Mouse (Mus musculus) gastrocnemius, postnatal 25 days (tissue): ENCODE results near the gene Dyrk1a. TPM values are rescaled to one million over a fixed set of nuclear protein-coding genes. Genes with fewer than 3 reads are reported as not detected.

ENCODE experiments used
- DNase-seq: peaks from one replicate; pipeline ENCODE4 v3.0.0; 2022
- total RNA-seq, 2 experiments: library from RNA; stranded (reverse); gene quantifications; 1 replicate in 1 of 2; 2 replicates in 1 of 2; pipeline ENCODE4 v1.2.3; 2021

Dyrk1a gene
- total RNA-seq, 2 experiments from 2014 or later = 71.9 to 72.3 TPM

DNA sequence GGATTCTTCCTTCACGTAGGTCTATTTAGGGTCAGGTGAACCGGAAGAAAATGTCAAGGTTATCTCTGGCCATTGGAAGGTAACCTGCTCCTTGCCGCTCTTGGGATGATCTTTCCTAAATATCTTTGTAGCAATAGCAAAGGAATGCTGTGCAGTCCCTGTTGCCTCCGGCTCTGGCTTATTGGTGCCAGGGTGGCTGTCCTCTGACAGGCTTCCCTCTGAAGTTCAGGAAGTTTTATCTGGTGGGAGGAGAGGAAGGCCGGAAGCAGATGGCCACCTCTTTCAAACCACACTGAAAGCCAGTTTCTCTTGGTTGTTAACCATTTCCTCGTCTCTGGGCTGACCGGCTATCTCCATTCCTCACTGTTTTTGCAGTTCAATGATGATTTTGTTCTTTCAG is 10.5 kb upstream of the Dyrk1a start:
- no peak for DNase-seq

- no peak for DNase-seq
Measured at GRCm38 (mm10) chr16:94559782-94560181, 10.0 kb upstream of the Dyrk1a start.

DNA sequence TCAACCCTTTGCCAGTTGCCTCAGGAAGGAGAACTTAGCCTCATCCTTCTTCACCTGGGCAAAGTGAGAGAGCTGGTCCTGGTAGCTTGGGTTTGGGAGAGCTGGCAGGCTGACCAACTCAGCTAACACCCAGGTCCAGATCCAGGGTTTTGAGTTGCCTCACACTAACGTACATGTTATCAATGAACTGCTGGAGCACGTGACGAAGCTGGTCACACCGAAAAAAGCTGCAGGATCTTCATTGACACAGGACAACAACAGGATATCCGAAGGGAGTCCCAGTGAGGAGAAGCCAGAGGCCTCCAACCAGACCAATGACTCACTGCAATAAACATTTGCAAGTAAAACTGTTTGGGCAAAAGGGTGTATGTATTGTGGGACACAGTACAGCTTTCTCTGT is 9.2 kb upstream of the Dyrk1a start:
- DNase-seq = no peak

- DNase-seq = no peak
Measured at GRCm38 (mm10) chr16:94566124-94566523, 3.7 kb upstream of the Dyrk1a start.

- no peak for DNase-seq
Measured at GRCm38 (mm10) chr16:94566834-94567585, 2.8 kb upstream of the Dyrk1a start.

DNA sequence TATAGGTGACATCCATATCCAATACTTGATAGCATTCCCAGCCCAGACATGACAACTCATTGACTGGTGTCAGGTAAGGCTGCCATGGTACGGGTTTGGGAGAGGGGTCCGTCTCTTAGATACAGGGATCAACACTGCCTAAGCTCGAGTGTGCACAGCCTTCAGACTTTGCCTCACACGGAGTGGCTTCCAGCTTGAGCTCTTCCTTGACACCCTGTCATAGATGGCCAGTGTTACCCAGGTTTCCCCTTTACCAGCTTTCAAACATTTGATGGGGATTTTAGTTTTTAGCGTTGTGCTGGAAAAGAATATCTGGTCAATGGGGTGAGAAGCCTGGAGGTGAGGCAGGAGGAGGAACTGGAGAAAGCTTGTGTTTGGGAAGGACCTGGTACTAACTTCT is 2.1 kb upstream of the Dyrk1a start:
- DNase-seq = no peak

DNA sequence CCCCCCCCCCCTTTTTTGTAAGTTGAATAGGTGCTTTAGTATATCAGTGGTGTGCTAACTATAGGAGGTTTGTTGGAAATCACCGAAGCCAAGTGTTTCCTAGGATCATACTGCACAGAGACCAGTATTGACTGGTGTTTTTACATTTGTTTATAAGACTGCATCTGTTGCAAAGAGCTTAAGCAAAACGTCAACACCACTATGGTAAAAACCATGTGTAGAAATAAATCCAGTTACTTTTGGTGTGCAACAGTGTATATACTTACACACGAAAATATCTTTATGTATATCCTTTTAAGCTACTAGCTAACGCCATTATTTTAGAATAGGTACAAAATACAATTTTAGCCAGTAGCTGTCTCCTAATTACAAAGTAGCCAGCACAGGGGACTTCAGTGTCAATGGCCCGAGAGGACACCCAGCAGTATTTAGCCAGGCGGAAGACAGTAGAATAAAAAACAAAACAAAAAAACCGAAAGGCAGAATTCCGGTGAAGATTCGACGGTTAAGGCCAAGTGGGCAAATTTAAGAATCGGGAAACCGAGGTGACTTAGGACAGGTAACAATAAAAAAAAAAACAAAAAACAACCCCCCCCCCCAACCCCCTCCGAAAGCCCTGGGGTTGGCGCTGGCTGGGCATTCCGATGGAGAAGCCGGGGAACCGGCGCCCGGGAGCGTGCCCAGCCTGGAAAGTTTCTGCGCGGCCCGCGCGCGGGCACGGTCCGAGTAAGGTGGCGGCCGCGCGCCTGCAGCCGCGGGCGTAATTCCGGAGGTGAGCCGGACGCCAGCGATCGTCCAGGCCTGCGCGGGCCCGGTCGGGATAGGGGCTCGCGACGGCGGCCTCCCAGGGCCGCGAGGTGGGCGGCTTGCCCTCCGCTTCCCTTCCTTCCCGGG is 1.2 kb upstream of the Dyrk1a start:
- peak; percentile 86 for DNase-seq

DNA sequence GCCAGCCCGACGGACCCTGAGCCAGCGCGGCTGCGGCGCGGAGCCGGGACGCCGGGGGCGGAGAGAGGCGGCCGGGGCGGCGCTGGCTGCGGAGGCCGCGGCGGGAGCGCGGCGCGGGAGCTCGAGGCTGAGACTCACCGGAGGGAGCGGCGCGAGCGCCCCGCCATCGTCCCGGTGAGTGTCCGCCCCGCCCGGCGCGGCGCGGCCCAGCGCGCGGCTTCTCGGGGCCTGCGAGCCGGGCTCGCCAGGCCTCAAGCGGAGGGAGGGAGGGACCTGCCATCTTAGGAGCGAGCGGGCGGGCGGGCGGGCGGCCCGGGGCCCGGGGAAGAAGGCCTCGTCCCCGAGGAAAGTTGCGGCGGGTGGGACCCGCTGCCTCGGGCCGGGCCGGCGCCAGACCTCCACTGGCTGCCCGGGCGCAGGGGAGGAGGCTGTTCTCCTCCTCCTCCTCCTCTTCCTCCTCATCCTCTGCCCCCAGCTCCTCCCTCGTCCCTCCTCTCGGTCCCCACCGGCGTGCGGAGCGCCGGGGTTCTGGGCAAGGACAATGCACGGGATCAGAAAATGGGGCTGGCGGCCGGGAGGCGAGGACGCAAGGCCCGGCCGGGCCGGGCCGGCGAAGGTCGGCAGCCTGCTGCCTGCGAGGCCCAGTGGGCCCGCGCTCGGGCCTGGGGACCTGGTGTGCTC is 691 bp downstream of the Dyrk1a start:
- DNase-seq = peak; percentile 79

DNA sequence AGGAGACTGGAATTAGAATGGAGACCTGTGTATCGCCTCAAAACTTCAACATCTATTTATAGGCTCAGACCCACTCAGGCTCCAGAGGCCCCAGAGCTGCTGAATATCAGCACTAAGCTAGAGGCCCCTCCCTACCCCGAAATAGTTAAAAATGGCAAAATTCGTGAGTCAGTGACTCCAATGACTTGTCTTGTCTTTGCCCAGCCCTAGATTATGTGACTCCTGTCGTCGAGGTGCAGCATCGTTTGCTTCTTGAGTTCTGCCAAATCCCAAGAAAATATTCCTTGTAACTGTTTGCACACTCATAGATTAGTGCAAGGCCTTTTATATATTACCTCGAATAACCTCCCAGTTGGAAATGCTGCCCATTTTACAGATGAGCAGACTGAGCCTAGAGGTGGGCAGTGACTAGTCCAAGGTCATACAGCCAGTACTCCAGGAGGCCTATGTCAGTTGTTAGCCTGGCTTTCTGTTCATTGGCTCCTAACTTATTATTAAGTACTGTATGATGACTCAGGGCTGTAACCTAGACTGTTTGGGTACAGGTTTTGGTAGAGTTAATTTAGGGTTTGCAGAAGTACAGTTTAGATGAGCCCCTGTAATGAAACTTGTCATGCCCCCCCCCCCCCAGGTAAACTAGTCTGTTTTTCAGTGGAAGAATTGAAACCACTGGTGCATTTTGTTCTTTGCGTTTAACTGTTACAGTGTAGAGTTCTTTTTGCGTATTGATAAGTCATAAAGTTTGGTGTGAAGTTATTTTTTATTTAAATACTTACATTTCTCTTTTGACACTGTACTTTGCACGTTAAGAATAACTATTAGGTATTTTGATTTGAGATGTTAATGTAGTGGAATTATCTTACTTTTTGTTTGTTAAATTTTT is 1.5 kb downstream of the Dyrk1a start:
- no peak for DNase-seq

DNA sequence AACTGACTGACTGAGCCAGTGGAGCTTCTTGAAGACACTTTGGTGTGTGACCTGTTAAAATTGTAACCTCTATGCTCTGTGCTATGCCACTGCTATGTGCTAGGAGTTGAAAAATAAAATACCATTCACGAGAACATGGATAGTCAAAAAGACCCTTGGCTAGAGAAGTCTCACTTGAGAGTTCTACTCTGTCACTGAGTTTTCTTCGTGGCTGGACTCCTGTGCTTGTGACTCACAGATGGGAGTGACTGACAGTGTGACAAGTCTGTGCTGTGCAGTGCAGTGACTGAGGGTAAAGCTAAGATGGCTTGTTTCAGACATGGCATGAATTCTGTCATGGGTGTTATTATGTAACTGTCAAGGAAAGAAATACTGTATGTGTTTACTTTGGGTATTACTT is 2.6 kb downstream of the Dyrk1a start:
- DNase-seq = no peak

GRCm38 (mm10) chr16:94574025-94574717 is 4.4 kb downstream of the Dyrk1a start:
- no peak for DNase-seq

GRCm38 (mm10) chr16:94574718-94575094 is 4.9 kb downstream of the Dyrk1a start:
- DNase-seq = no peak

DNA sequence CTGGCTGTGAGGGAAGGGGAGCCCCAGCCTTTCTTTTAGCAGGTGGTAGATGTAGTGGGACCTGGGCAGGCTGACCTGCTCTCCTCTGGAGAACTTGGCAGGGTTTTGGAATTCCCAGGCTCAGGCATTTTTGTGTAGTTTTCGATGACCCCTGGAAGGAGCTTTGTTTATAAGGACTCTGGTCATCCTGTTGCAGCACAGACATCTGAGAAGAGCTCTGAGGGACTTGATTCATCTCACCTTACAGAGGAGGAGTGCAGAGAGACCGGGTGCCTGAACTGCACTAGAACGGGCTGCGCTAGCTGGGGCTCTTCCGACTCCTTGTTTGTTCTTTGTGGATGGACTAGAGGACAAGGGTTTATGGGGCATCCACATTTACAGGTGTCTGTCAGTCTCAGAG is 5.9 kb downstream of the Dyrk1a start:
- DNase-seq = no peak

- no peak for DNase-seq
Measured at GRCm38 (mm10) chr16:94579348-94579747, 9.5 kb downstream of the Dyrk1a start.

DNA sequence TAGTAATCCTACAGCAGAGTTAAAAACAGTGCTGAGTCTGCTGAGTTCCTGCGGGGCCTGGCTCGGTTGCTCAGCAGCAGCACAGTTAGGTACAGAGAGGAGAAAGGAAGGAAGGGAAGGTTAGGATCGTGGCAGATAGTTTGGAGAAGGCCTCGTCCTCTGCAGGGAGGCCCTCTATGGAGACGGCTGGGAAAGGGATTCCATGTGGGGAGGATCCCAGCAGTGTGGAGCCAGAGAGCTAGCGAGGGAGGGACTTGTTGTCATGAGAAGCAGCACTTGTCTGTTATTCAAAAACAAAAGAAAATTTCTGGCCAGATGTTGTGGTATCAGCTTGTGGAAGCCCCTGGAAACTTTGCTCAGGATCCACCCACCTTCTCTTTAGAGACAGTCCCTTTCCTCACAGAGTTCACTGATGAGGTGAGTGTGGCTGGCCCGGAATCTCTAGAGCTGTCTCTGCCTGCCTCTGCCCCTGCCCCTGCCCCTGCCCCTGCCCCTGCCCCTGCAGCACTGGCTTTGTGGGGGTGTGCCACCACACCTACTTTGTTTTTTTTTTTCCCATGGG is 11.1 kb downstream of the Dyrk1a start:
- DNase-seq = peak; percentile 40

- no peak for DNase-seq
Measured at GRCm38 (mm10) chr16:94586349-94586990, 16.7 kb downstream of the Dyrk1a start.

DNA sequence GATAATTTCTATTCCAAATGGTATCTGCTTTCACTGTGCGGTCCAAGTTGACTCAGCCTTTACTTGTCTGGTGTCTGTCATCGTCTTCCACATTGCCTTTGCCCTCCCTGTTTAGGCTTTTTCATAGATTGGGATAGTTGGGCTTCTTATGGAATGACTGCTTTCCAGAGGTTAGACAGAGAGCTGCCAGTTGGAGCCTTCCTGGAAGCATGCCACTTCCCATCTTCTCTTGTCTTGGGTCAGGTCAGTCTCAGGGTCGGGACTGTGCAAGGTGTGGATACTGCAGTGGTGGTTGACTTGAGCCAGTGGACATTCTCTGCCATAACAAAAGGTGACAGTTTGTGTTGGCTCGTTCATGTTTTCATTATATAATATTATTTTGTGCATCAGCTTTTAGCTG is 17.7 kb downstream of the Dyrk1a start:
- no peak for DNase-seq

DNA sequence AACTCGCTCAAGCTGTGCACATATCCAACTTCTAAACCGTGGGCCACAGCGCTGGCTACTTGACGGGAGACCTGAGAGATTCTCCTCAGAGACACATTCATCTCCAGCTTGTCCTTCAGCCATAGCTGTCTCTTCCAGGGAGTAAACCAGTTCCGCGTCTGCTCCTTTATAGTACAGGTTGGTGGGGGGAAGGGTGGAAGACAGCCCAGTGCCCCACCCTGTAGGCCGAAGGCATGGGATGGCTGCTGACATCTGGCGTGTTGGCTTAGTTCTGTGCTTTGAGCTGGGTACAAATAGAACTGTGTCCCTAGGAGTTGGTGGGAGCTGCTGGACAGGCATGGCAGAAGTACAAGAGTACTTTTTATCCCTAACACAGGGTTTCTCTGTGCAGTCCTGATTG is 18.4 kb downstream of the Dyrk1a start:
- DNase-seq = peak; percentile 37

DNA sequence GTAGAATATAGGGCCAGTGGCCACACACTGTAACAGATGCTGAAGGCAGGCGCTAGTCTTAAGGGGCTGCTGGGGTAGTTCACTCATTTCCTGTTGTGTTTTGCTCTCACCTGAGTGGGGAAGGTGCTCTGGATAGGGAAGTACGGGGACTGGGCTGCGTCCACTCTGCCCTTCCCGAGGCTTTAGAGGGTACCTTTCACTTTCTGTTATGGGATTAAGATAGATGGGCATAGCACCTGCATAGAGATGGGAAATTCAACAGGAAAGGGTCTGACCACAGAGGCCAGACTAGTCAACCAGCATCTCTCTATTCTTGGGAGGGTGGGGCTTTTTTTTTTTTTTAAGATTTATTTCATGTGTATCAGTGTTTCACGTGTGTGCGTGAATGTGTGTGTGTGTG is 19.2 kb downstream of the Dyrk1a start:
- DNase-seq = no peak

GRCm38 (mm10) chr16:94589648-94590047 is 19.8 kb downstream of the Dyrk1a start:
- DNase-seq = no peak
